Mouse (Mus musculus) heart, adult 2 months (tissue): ENCODE measurements at regions not wholly inside any gene's neighbourhood (a gene's known extent, or its start where the extent isn't known, plus 50 kb on each side); places are given as distances from the start of the nearest gene placed in this dataset.
A peak's percentile ranks its signal among the peaks of the same experiment; 100 is the strongest.

ENCODE experiments used
- DNase-seq, 2 experiments: peaks; one replicate each; pipeline ENCODE4 v3.0.0; 2021
- H3K27ac ChIP-seq: fragments of 200-600 bp; 2 replicates; pipeline ENCODE4 v1.8.1; 2022
- H3K27me3 ChIP-seq: fragments of 200-500 bp; 2 replicates; pipeline ENCODE4 v1.6.1; 2012; ENCODE audit warnings: mild to moderate bottlenecking, low read length, inconsistent platforms, mixed read lengths; ENCODE audit not compliant: control insufficient read depth, insufficient read depth
- H3K36me3 ChIP-seq: fragments of 200-500 bp; 2 replicates; pipeline ENCODE4 v1.6.1; 2012; ENCODE audit warnings: low read length, inconsistent platforms; ENCODE audit not compliant: control insufficient read depth, insufficient read depth
- H3K4me1 ChIP-seq: fragments of 200-500 bp; 2 replicates; pipeline ENCODE4 v1.6.1; 2011; ENCODE audit warnings: low read length; ENCODE audit not compliant: control insufficient read depth, insufficient read depth
- H3K4me3 ChIP-seq: fragments of 200-600 bp; 2 replicates; pipeline ENCODE4 v1.8.1; 2022
- H3K79me2 ChIP-seq: fragments of 200-500 bp; replicated peaks from 2 replicates; pipeline ENCODE4 v1.6.1; 2012; ENCODE audit warnings: mild to moderate bottlenecking, inconsistent platforms, low read length, moderate library complexity, mixed read lengths; ENCODE audit not compliant: control insufficient read depth, insufficient read depth
- H3K9ac ChIP-seq: fragments of 200-500 bp; 2 replicates; pipeline ENCODE4 v1.6.1; 2012; ENCODE audit warnings: low read depth, mild to moderate bottlenecking, control low read depth, inconsistent platforms, low read length, mixed read lengths
- CTCF ChIP-seq: fragments of 200-600 bp; IDR thresholded peaks from 2 replicates; pipeline ENCODE4 v1.8.1; 2022; ENCODE audit warnings: antibody characterized with exemption, mild to moderate bottlenecking, moderate library complexity
- EP300 ChIP-seq: fragments of 200-500 bp; IDR thresholded peaks from 2 replicates; pipeline ENCODE4 v1.6.1; 2011; ENCODE audit warnings: low read depth, low read length, control low read depth; ENCODE audit not compliant: insufficient read depth
- POLR2A ChIP-seq: fragments of 200-500 bp; IDR thresholded peaks from 2 replicates; pipeline ENCODE4 v1.6.1; 2011; ENCODE audit warnings: mild to moderate bottlenecking, low read depth, low read length, control low read depth; ENCODE audit not compliant: insufficient read depth
- WGBS: fragments of 180-500 bp; shearing (Covaris S2); methylation state at CpG from one replicate; pipeline ENCODE4 v1.1.7; 2018; 5-methylcytosine and 5-hydroxymethylcytosine counted together
- intact Hi-C: fragments of 180-260 bp; cut with DNase I; formaldehyde crosslinking; loops from one replicate; pipeline ENCODE4 v1.15.1; 2025

DNA sequence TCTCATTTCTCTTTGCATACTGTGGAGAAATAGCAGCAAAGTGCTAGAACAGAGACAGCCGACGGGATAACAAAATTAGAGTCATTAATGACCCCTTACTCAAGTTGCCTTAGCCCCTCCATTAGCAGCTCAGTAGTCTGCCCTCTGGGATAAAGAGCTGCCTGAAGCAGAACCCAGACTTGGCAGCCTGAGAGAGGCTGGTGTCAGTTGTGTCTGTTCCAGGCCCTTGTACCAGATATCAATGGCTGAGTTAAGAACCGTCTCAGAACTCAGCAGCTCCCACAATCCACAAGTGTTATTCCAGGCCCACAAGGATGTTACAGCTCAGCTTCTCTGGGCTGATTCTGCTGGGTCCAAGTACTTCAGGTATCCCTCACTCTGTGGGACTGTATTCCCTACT lies 109.6 kb upstream of the Topaz1 start:
- H3K27ac ChIP-seq: no peak overlapping the region
- DNase-seq: peak in 1 of 2 experiments; percentile 19
- H3K4me1 ChIP-seq: no peaks in the 10 kb centered on the region
- TF ChIP-seq EP300 (no peak), CTCF (no peak), POLR2A (no peak)
- H3K4me3 ChIP-seq: no peak overlapping the region
- no peak overlapping the region for H3K9ac ChIP-seq
- no peaks in the 10 kb centered on the region for H3K79me2 ChIP-seq
- H3K27me3 ChIP-seq: no peaks in the 10 kb centered on the region
- intact Hi-C loops: no loop called here
- H3K36me3 ChIP-seq: no peaks in the 10 kb centered on the region
- WGBS: 49% methylated on average over 3 of the region's 3 CpGs

DNA sequence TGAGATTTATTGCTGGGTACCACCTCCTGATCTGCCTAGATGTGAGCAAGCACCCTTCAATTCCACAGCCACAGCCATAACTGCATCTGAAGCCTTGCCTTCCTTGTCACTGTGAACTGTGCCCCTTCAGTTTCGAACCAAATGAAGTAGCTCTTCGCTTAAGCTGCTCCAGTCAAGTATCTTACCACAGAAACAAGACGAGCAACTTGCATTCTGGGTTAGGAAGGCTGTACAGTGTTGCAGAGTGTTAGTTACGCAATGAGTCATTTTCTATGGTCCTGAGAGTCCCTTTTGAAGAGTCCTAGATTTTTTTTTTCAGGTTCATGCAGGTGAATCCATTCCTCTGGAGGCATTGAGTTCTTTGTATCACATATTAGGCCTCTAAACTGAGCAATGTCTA lies 107.9 kb upstream of the Topaz1 start:
- DNase-seq: no peak
- Histone ChIP-seq H3K4me3 (no peak overlapping the region), H3K4me1 (no peaks in the 10 kb centered on the region)

DNA sequence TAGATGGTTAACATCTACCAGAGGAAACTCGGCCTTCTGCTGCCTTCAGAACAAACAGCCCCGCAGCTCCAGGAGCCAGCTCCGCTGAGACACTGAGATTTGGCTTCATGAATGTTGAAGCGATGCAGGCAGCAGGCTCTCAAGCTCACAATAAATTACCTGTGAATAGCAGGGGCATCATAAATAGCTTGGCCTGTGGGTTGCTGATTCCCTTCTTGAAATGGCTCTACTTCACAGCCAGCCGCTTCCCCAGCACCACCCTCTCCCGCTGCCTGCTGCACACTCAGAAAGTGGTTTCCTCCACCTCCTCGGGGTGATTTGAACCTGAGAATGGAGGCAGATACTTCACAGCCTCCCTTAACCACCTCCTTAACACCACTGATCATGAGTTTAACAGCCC lies 104.2 kb upstream of the Topaz1 start:
- intact Hi-C loops: no loop called here
- 53% methylated on average over 7 of the region's 7 CpGs for whole genome bisulfite sequencing
- DNase-seq: no peak
- no peaks in the 10 kb centered on the region for H3K36me3 ChIP-seq
- TF ChIP-seq EP300: no peak
- no peak for TF ChIP-seq POLR2A
- TF ChIP-seq CTCF: no peak
- H3K4me1 ChIP-seq: no peaks in the 10 kb centered on the region
- no peak overlapping the region for H3K9ac ChIP-seq
- no peaks in the 10 kb centered on the region for H3K27me3 ChIP-seq
- no peaks in the 10 kb centered on the region for H3K79me2 ChIP-seq
- no peak overlapping the region for H3K27ac ChIP-seq
- no peak overlapping the region for H3K4me3 ChIP-seq

More for the DNA sequence above, 107.9 kb upstream of the Topaz1 start:
- Histone ChIP-seq H3K9ac (no peak overlapping the region), H3K79me2 (no peaks in the 10 kb centered on the region), H3K36me3 (no peaks in the 10 kb centered on the region), H3K27me3 (no peaks in the 10 kb centered on the region), H3K27ac (no peak overlapping the region)
- WGBS: 81% methylated on average over 4 of the region's 4 CpGs
- TF ChIP-seq POLR2A: no peak
- TF ChIP-seq EP300: no peak
- no peak for TF ChIP-seq CTCF
- intact Hi-C loops: no loop called here

DNA sequence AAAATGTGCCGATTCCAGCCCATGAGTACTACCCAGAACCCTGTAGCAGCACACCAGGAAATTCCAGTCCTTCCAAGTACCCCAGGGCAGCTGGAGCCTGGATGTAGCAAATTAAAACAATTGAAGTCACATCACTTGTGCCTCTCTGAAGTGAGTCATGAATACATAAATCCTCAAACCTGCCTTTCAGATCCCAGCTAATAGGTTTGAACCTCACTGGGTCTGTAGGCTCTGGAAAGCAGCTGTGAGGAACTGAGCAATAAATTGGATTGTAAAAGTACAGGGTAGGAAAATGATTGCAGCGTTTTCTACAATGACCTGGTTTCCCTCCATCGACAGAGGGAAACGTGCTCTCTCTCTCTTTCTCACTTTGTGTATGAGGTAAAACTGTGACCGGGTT lies 101.6 kb upstream of the Topaz1 start:
- 76% methylated on average over 5 of the region's 5 CpGs for WGBS
- Histone ChIP-seq H3K27me3 (no peaks in the 10 kb centered on the region), H3K9ac (no peak overlapping the region), H3K79me2 (no peaks in the 10 kb centered on the region), H3K4me1 (no peaks in the 10 kb centered on the region), H3K27ac (no peak overlapping the region), H3K4me3 (no peak overlapping the region), H3K36me3 (no peaks in the 10 kb centered on the region)
- intact Hi-C loops: no loop called here
- TF ChIP-seq EP300 (no peak), POLR2A (no peak), CTCF (no peak)
- DNase-seq: no peak

DNA sequence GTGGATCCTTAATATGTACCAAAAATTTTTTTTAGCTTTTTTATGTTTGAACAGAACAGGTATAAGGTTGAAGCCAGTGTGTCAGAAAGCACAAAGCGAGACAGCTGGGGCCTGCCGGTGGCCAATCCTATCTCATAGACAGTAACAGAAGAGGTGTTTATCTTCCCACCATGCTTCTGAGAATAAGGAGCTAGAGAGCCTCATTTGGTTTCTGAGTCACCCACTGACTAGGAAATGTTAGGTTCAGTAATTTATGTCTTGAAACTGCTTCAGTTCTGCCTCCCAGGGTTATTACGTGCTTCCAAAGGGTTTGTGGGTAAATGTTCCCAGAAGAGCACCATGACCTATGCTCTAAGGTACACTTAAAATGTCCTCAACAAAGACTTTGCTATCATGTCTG lies 96.3 kb upstream of the Topaz1 start:
- no peak for TF ChIP-seq EP300
- TF ChIP-seq CTCF: no peak
- no peak for TF ChIP-seq POLR2A
- H3K27ac ChIP-seq: no peak overlapping the region
- no peaks in the 10 kb centered on the region for H3K79me2 ChIP-seq
- H3K27me3 ChIP-seq: no peaks in the 10 kb centered on the region; the same call in 1 of the 2 replicates
- no peak overlapping the region for H3K9ac ChIP-seq
- H3K4me3 ChIP-seq: no peak overlapping the region
- intact Hi-C loops: no loop called here
- 80% methylated on average over 3 of the region's 3 CpGs for WGBS
- H3K36me3 ChIP-seq: no peaks in the 10 kb centered on the region
- peaks cover 1% of the 10 kb centered on the region; the same call in 1 of the 2 replicates for H3K4me1 ChIP-seq
- DNase-seq: no peak

DNA sequence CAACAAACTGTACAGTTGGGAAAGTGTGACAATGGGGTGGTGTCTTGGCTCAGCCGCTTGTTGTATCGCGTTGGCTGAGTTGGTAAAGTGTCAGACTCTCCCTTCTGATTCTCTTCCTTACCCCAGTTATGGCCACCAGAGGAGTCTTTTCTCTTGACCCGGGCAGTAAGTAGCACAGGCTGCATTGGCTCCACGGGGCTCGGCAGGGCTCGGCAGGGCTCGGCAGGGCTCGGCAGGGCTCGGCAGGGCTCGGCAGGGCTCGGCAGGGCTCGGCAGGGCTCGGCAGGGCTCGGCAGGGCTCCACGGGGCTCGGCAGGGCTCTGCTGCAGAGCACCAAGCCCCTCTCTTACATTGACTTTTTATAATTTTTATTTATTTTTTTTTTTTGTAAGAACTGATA lies 91.6 kb upstream of the Topaz1 start:
- Histone ChIP-seq H3K79me2 (no peaks in the 10 kb centered on the region), H3K4me3 (no peak overlapping the region), H3K27me3 (no peaks in the 10 kb centered on the region; the same call in 1 of the 2 replicates), H3K36me3 (no peaks in the 10 kb centered on the region), H3K27ac (no peak overlapping the region), H3K9ac (no peak overlapping the region), H3K4me1 (peaks cover 1% of the 10 kb centered on the region; the same call in 1 of the 2 replicates)
- 46% methylated on average over 17 of the region's 17 CpGs for WGBS
- TF ChIP-seq CTCF (no peak), EP300 (no peak), POLR2A (no peak)
- DNase-seq: peak; percentile 23 to 77
- intact Hi-C loops: no loop called here
